Comparison of ENCODE assay signal across 23 mouse cellular contexts in the genomic region with DNA sequence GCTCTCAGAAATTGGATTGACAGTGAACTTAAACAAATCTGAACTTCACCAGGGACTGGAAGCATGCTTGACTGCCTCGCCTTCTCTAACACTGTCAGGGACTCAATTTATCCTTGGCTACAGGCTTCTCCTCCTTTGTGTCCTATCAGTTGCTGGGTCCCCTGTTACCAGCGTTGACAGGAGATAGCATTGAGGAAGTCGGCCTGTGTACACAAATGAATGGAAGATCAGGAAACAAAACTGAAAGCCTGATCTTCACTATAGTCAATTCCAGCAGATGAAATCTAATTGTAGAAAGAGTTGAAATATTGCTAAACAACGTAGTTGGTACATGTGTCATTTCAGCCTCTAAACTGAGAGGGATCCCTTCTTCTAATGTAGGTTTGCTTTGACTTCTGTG.
A peak's percentile ranks its signal among the peaks of the same experiment; 100 is the strongest.
DNase-seq lines count a peak whose midpoint lies in the region; ATAC-seq and TF ChIP-seq lines count a peak whose summit lies in the region.
"Had no signal": no experiment of that assay in that cellular context is flagged by ENCODE, and none has a peak within 500 bp of the region (broad histone marks: within the 10 kb centered on the region; RNA-seq: fewer than 3 reads in every experiment).

No protein-coding gene starts in this region.

- no peak overlapping the region for H3K4me3 ChIP-seq in MEL (ENCODE audit: control insufficient read depth in 1 of 2, insufficient read depth in 1 of 2, low read depth in 2 of 2, low read length in 2 of 2)
- H3K4me3 ChIP-seq in intestine, embryonic 16.5 days (ENCODE audit: low read length): no peak overlapping the region

- no peaks in the 10 kb centered on the region for H3K4me1 ChIP-seq in MEL (ENCODE audit: control insufficient read depth in 1 of 2, insufficient read depth in 2 of 2, low read length in 2 of 2)
- H3K4me1 ChIP-seq in intestine, embryonic 16.5 days (ENCODE audit: control insufficient read depth, insufficient read depth, low read length): no peaks in the 10 kb centered on the region

- no peaks in the 10 kb centered on the region for H3K36me3 ChIP-seq in MEL (ENCODE audit: control insufficient read depth in 1 of 2, insufficient read depth in 2 of 2, low read length in 2 of 2)
- no peaks in the 10 kb centered on the region for H3K36me3 ChIP-seq in intestine, embryonic 16.5 days (ENCODE audit: control insufficient read depth, insufficient read depth, low read length)
- H3K36me3 ChIP-seq: G1E had no signal

- no peaks in the 10 kb centered on the region for H3K79me2 ChIP-seq in MEL (ENCODE audit: control insufficient read depth, insufficient read depth, low read length, poor library complexity)

- no peak overlapping the region for H3K27ac ChIP-seq in MEL (ENCODE audit: control insufficient read depth, low read depth, low read length)
- no peak overlapping the region for H3K27ac ChIP-seq in intestine, embryonic 16.5 days (ENCODE audit: low read length)

- peak; percentile 58 for ATAC-seq in granulocyte monocyte progenitor cell, adult 5-6 weeks (replicated peaks; ENCODE audit: poor library complexity, severe bottlenecking)
- ATAC-seq in megakaryocyte, adult 5-6 weeks (ENCODE audit: poor library complexity, severe bottlenecking): peak; percentile 47; the same call in 1 of the 2 replicates
- ATAC-seq in megakaryocyte progenitor cell, adult 5-6 weeks (replicated peaks; ENCODE audit: poor library complexity): peak; percentile 61; the same call in 1 of the 2 replicates
- no peak for ATAC-seq in intestine, embryonic 16.5 days
- ATAC-seq: activated CD4-positive, CD25-positive, alpha-beta regulatory T cell, adult 4 months; CD4-positive, CD25-positive, alpha-beta regulatory T cell, adult 4 months; Patski had no signal

- TF ChIP-seq EP300 in MEL (IDR thresholded peaks at IDR 0.05; ENCODE audit: low read depth in 1 of 2, low read length in 2 of 2): no peak

- no peaks in the 10 kb centered on the region for H3K9me3 ChIP-seq in MEL (replicated peaks; ENCODE audit: insufficient read depth, low read length)
- no peaks in the 10 kb centered on the region for H3K9me3 ChIP-seq in intestine, embryonic 16.5 days (ENCODE audit: control insufficient read depth, low read length)
- H3K9me3 ChIP-seq: G1E had no signal

- peak; percentile 1 for DNase-seq in MEL (ENCODE audit: low read depth, low spot score)
- DNase-seq in layer of hippocampus, adult 9-11 months: no peak
- DNase-seq in retina, embryonic 14.5 days (ENCODE audit: low spot score): no peak
- no peak for DNase-seq in spleen, adult 18-20 months
- DNase-seq: adrenal gland, adult 2 months; adrenal gland, adult 8-10 months; adrenal gland, postnatal 10 days; adrenal gland, postnatal 14 days; adrenal gland, postnatal 25 days; adrenal gland, postnatal 36 days; B cell, adult 2 months; cerebellum, adult 11 months; cerebellum, adult 11-12 months; cerebellum, adult 18-20 months had no signal

- WGBS in intestine, embryonic 16.5 days: 61% methylated on average over 4 of the region's 4 CpGs

- H3K9ac ChIP-seq in MEL (ENCODE audit: control insufficient read depth, low read depth, low read length, poor library complexity, severe bottlenecking): no peak overlapping the region
- H3K9ac ChIP-seq in intestine, embryonic 16.5 days (ENCODE audit: low read depth, low read length): no peak overlapping the region

- no peak for TF ChIP-seq POLR2A in MEL (IDR thresholded peaks at IDR 0.05; ENCODE audit: control insufficient read depth in 1 of 2, insufficient read depth in 1 of 2, low read depth in 1 of 2, low read length in 2 of 2, poor library complexity in 1 of 2)

- no peak for TF ChIP-seq RAD21 in MEL (IDR thresholded peaks at IDR 0.05; ENCODE audit: low read depth, low read length)

- no peak overlapping the region for H3K4me2 ChIP-seq in intestine, embryonic 16.5 days (ENCODE audit: low read depth, low read length)

- no peak for TF ChIP-seq CTCF in MEL (IDR thresholded peaks at IDR 0.05 in 2 of 3, conservative IDR thresholded peaks at IDR 0.05 in 1 of 3; ENCODE audit: control insufficient read depth in 1 of 3, insufficient read depth in 1 of 3, low read depth in 2 of 3, low read length in 3 of 3, poor library complexity in 1 of 3, severe bottlenecking in 1 of 3)

- no peaks in the 10 kb centered on the region for H3K27me3 ChIP-seq in MEL (ENCODE audit: control insufficient read depth in 1 of 2, insufficient read depth in 2 of 2, low read length in 2 of 2)
- no peaks in the 10 kb centered on the region for H3K27me3 ChIP-seq in intestine, embryonic 16.5 days (replicated peaks; ENCODE audit: control insufficient read depth, insufficient read depth, low read length)
- H3K27me3 ChIP-seq: CH12.LX had no signal

TF ChIP-seq in MEL, 35 proteins besides CTCF, POLR2A, EP300 and RAD21:
- TF ChIP-seq ELF1 (IDR thresholded peaks at IDR 0.05; ENCODE audit: low read depth, low read length): no peak
- no peak for TF ChIP-seq SIN3A (IDR thresholded peaks at IDR 0.05; ENCODE audit: low read length)
- TF ChIP-seq E2F4 (IDR thresholded peaks at IDR 0.05; ENCODE audit: borderline replicate concordance, low read depth, low read length): no peak
- no peak for TF ChIP-seq GATA1 (IDR thresholded peaks at IDR 0.05; ENCODE audit: low read depth, low read length)
- no peak for TF ChIP-seq POLR2AphosphoS2 (IDR thresholded peaks at IDR 0.05; ENCODE audit: low read length)
- no peak for TF ChIP-seq GABPA (IDR thresholded peaks at IDR 0.05; ENCODE audit: low read depth, low read length)
- no peak for TF ChIP-seq TBP (IDR thresholded peaks at IDR 0.05; ENCODE audit: low read depth, low read length)
- TF ChIP-seq ZNF384 (IDR thresholded peaks at IDR 0.05; ENCODE audit: low read depth, low read length): no peak
- TF ChIP-seq USF2 (IDR thresholded peaks at IDR 0.05; ENCODE audit: borderline replicate concordance in 1 of 2, insufficient read depth in 1 of 2, low read depth in 1 of 2, low read length in 2 of 2): no peak
- no peak for TF ChIP-seq MAZ (IDR thresholded peaks at IDR 0.05; ENCODE audit: low read depth, low read length)
- no peak for TF ChIP-seq KAT2A (conservative IDR thresholded peaks at IDR 0.05; ENCODE audit: low read depth, low read length)
- no peak for TF ChIP-seq MYC (IDR thresholded peaks at IDR 0.05; ENCODE audit: low read depth, low read length)
- TF ChIP-seq SMC3 (IDR thresholded peaks at IDR 0.05; ENCODE audit: low read depth, low read length): no peak
- TF ChIP-seq MEF2A (IDR thresholded peaks at IDR 0.05; ENCODE audit: extremely low read depth, insufficient replicate concordance, low read depth, low read length, poor library complexity, severe bottlenecking): no peak
- no peak for TF ChIP-seq TAL1 (IDR thresholded peaks at IDR 0.05; ENCODE audit: low read length)
- TF ChIP-seq ZC3H11A (IDR thresholded peaks at IDR 0.05; ENCODE audit: low read depth, low read length): no peak
- TF ChIP-seq USF1 (IDR thresholded peaks at IDR 0.05; ENCODE audit: low read depth, low read length): no peak
- no peak for TF ChIP-seq UBTF (IDR thresholded peaks at IDR 0.05; ENCODE audit: borderline replicate concordance, insufficient read depth, low read depth, low read length)
- no peak for TF ChIP-seq ZKSCAN1 (IDR thresholded peaks at IDR 0.05; ENCODE audit: low read depth, low read length)
- TF ChIP-seq NRF1 (IDR thresholded peaks at IDR 0.05; ENCODE audit: insufficient read depth, low read depth, low read length, poor library complexity, severe bottlenecking): no peak
